Mouse (Mus musculus) midbrain, embryonic 14.5 days (tissue): ENCODE measurements around the gene Serpinb11. TPM values are rescaled to one million over a fixed set of nuclear protein-coding genes. Genes with fewer than 3 reads are reported as not detected.

ENCODE experiments used
- ATAC-seq: fragments of 200-750 bp; cut with Nextera tagmentation; 2 replicates; pipeline ENCODE4 v1.8.0; 2017; ENCODE audit warnings: moderate number of reproducible peaks, moderate library complexity; ENCODE audit not compliant: low FRiP score, low TSS enrichment
- DNase-seq: peaks from one replicate; pipeline ENCODE4 v3.0.0-alpha.2; 2015
- H3K27ac ChIP-seq: fragments of 300-500 bp; sonication (generic); replicated peaks from 2 replicates; pipeline ENCODE4 v1.5.1; 2014; ENCODE audit warnings: mild to moderate bottlenecking, low read depth, low read length, moderate library complexity
- H3K27me3 ChIP-seq: fragments of 300-500 bp; sonication (generic); 2 replicates; pipeline ENCODE4 v1.6.1; 2014; ENCODE audit warnings: low read length, control low read depth, mixed read lengths; ENCODE audit not compliant: control insufficient read depth, insufficient read depth
- H3K36me3 ChIP-seq: fragments of 300-500 bp; sonication (generic); 2 replicates; pipeline ENCODE4 v1.6.1; 2014; ENCODE audit warnings: low read length, control low read depth; ENCODE audit not compliant: control insufficient read depth, insufficient read depth
- H3K4me1 ChIP-seq: fragments of 300-500 bp; sonication (generic); 2 replicates; pipeline ENCODE4 v1.6.1; 2014; ENCODE audit warnings: mild to moderate bottlenecking, antibody characterized with exemption, low read length, control low read depth; ENCODE audit not compliant: control insufficient read depth, insufficient read depth
- H3K4me2 ChIP-seq: fragments of 300-500 bp; sonication (generic); 2 replicates; pipeline ENCODE4 v1.6.1; 2014; ENCODE audit warnings: mild to moderate bottlenecking, low read length, moderate library complexity
- H3K4me3 ChIP-seq: fragments of 300-500 bp; sonication (generic); replicated peaks from 2 replicates; pipeline ENCODE4 v1.5.1; 2014; ENCODE audit warnings: low read depth, low read length
- H3K9ac ChIP-seq: fragments of 300-500 bp; sonication (generic); replicated peaks from 2 replicates; pipeline ENCODE4 v1.6.1; 2014; ENCODE audit warnings: mild to moderate bottlenecking, low read length, moderate library complexity
- H3K9me3 ChIP-seq: fragments of 300-500 bp; sonication (generic); 2 replicates; pipeline ENCODE4 v1.6.1; 2016; ENCODE audit warnings: low read length, control low read depth, mixed read lengths; ENCODE audit not compliant: control insufficient read depth
- WGBS: fragments of 180-500 bp; shearing (Covaris S2); extraction: QIAGEN DNeasy Blood & Tissue Kit; methylation state at CpG from one replicate; pipeline ENCODE4 v1.1.7; 2014; 5-methylcytosine and 5-hydroxymethylcytosine counted together
- polyA plus RNA-seq: library from polyadenylated mRNA; unstranded; fragments of >200 nt; fragmentation: Nextera tagmentation; extraction: Ambion mirVana; gene quantifications from 2 replicates; pipeline ENCODE4 v1.2.1, GENCODE M21; 2014

Gene Serpinb11
- polyA plus RNA-seq, 1 experiment from 2014 or later, result not detected

- no peaks in the 10 kb centered on the region for H3K4me1 ChIP-seq
- no peak overlapping the region for H3K4me2 ChIP-seq
- no peaks in the 10 kb centered on the region for H3K9me3 ChIP-seq
- no peaks in the 10 kb centered on the region for H3K27me3 ChIP-seq
- H3K4me3 ChIP-seq, result no peak overlapping the region
- no peak overlapping the region for H3K9ac ChIP-seq
- DNase-seq (no peak), ATAC-seq (no peak)
- H3K36me3 ChIP-seq, result no peaks in the 10 kb centered on the region
- H3K27ac ChIP-seq, result no peak overlapping the region
These were observed 17.4 kb downstream of the Serpinb11 start for GRCm38 (mm10) chr1:107378368-107378767.

- H3K4me1 ChIP-seq, result no peaks in the 10 kb centered on the region
- DNase-seq (no peak), ATAC-seq (no peak)
- no peak overlapping the region for H3K9ac ChIP-seq
- no peak overlapping the region for H3K27ac ChIP-seq
- H3K4me3 ChIP-seq, result no peak overlapping the region
- H3K9me3 ChIP-seq, result no peaks in the 10 kb centered on the region
- H3K4me2 ChIP-seq, result no peak overlapping the region
- H3K27me3 ChIP-seq, result no peaks in the 10 kb centered on the region
- H3K36me3 ChIP-seq, result no peaks in the 10 kb centered on the region
These were observed 20.5 kb downstream of the Serpinb11 start for GRCm38 (mm10) chr1:107381491-107381890.

- H3K36me3 ChIP-seq, result no peaks in the 10 kb centered on the region
- no peak overlapping the region for H3K4me2 ChIP-seq
- H3K9ac ChIP-seq, result no peak overlapping the region
- H3K27me3 ChIP-seq, result no peaks in the 10 kb centered on the region
- H3K9me3 ChIP-seq, result no peaks in the 10 kb centered on the region
- no peak overlapping the region for H3K4me3 ChIP-seq
- DNase-seq, result no peak
- ATAC-seq, result no peak
- H3K27ac ChIP-seq, result no peak overlapping the region
- 97% methylated on average over 1 of the region's 1 CpGs for WGBS
- no peaks in the 10 kb centered on the region for H3K4me1 ChIP-seq
These were observed 21.4 kb downstream of the Serpinb11 start for GRCm38 (mm10) chr1:107382404-107382803.

GRCm38 (mm10) chr1:107384532-107384931 lies 23.5 kb downstream of the Serpinb11 start:
- no peaks in the 10 kb centered on the region for H3K36me3 ChIP-seq
- WGBS, result 96% methylated on average over 9 of the region's 9 CpGs
- H3K27me3 ChIP-seq, result no peaks in the 10 kb centered on the region
- H3K9me3 ChIP-seq, result no peaks in the 10 kb centered on the region
- no peaks in the 10 kb centered on the region for H3K4me1 ChIP-seq
- DNase-seq (no peak), ATAC-seq (no peak)
- H3K4me3 ChIP-seq, result no peak overlapping the region
- H3K9ac ChIP-seq, result no peak overlapping the region
- no peak overlapping the region for H3K27ac ChIP-seq
- H3K4me2 ChIP-seq, result no peak overlapping the region

GRCm38 (mm10) chr1:107389753-107390152 lies 28.8 kb downstream of the Serpinb11 start:
- Histone ChIP-seq H3K27ac (no peak overlapping the region), H3K36me3 (no peaks in the 10 kb centered on the region), H3K9ac (no peak overlapping the region), H3K27me3 (no peaks in the 10 kb centered on the region), H3K4me3 (no peak overlapping the region), H3K4me1 (no peaks in the 10 kb centered on the region), H3K4me2 (no peak overlapping the region), H3K9me3 (no peaks in the 10 kb centered on the region)
- DNase-seq (no peak), ATAC-seq (peak; percentile 20; the same call in 1 of the 2 replicates)
- 80% methylated on average over 2 of the region's 2 CpGs for WGBS

- no peak for ATAC-seq
- 77% methylated on average over 1 of the region's 1 CpGs for WGBS
These were observed 36.5 kb downstream of the Serpinb11 start for GRCm38 (mm10) chr1:107397481-107397880.

GRCm38 (mm10) chr1:107399355-107399754 lies 38.4 kb downstream of the Serpinb11 start, which contains the start of gene Serpinb7:
Serpinb7 (plus strand) TSS chr1:107399655.
- no peak within 1 kb of the TSS for H3K9ac ChIP-seq
- H3K36me3 ChIP-seq, result no peaks in the 10 kb centered on the region
- DNase-seq (no peak), ATAC-seq (no peak)
- H3K27ac ChIP-seq, result no peak within 1 kb of the TSS
- 87% methylated on average over 3 of the region's 3 CpGs for WGBS
- no peaks in the 10 kb centered on the region for H3K27me3 ChIP-seq
- H3K4me1 ChIP-seq, result no peaks in the 10 kb centered on the region
- no peak within 1 kb of the TSS for H3K4me3 ChIP-seq
- H3K9me3 ChIP-seq, result no peaks in the 10 kb centered on the region
- no peak within 1 kb of the TSS for H3K4me2 ChIP-seq

More at GRCm38 (mm10) chr1:107397481-107397880, 36.5 kb downstream of the Serpinb11 start:
- H3K9me3 ChIP-seq, result no peaks in the 10 kb centered on the region
- H3K4me2 ChIP-seq, result no peak overlapping the region
- DNase-seq, result no peak
- no peak overlapping the region for H3K4me3 ChIP-seq
- no peaks in the 10 kb centered on the region for H3K4me1 ChIP-seq
- H3K9ac ChIP-seq, result no peak overlapping the region
- no peaks in the 10 kb centered on the region for H3K36me3 ChIP-seq
- H3K27ac ChIP-seq, result no peak overlapping the region
- H3K27me3 ChIP-seq, result no peaks in the 10 kb centered on the region

- H3K9ac ChIP-seq, result no peak overlapping the region
- no peaks in the 10 kb centered on the region for H3K4me1 ChIP-seq
- H3K4me3 ChIP-seq, result no peak overlapping the region
- no peaks in the 10 kb centered on the region for H3K36me3 ChIP-seq
- no peak overlapping the region for H3K27ac ChIP-seq
- no peaks in the 10 kb centered on the region for H3K9me3 ChIP-seq
- no peaks in the 10 kb centered on the region for H3K27me3 ChIP-seq
- no peak for DNase-seq
- H3K4me2 ChIP-seq, result no peak overlapping the region
- WGBS, result 83% methylated on average over 4 of the region's 4 CpGs
- ATAC-seq, result no peak
These were observed 41.1 kb downstream of the Serpinb11 start for GRCm38 (mm10) chr1:107402082-107402481.

GRCm38 (mm10) chr1:107414650-107415049 lies 53.7 kb downstream of the Serpinb11 start:
- DNase-seq (no peak), ATAC-seq (no peak)
- WGBS, result 56% methylated on average over 1 of the region's 1 CpGs
- H3K9me3 ChIP-seq, result no peaks in the 10 kb centered on the region
- H3K27ac ChIP-seq, result no peak overlapping the region
- no peaks in the 10 kb centered on the region for H3K4me1 ChIP-seq
- no peak overlapping the region for H3K9ac ChIP-seq
- H3K27me3 ChIP-seq, result no peaks in the 10 kb centered on the region
- no peaks in the 10 kb centered on the region for H3K36me3 ChIP-seq
- no peak overlapping the region for H3K4me3 ChIP-seq
- no peak overlapping the region for H3K4me2 ChIP-seq
